Mouse (Mus musculus) myocyte (in vitro differentiated cells): ENCODE measurements around the gene Creb5.

ENCODE experiments used
- CEBPB ChIP-seq: IDR thresholded peaks from 2 replicates; pipeline ENCODE4 v1.6.1; 2011; ENCODE audit warnings: mild to moderate bottlenecking, moderate library complexity; ENCODE audit not compliant: poor library complexity, insufficient read depth, severe bottlenecking
- E2F4 ChIP-seq: IDR thresholded peaks from one replicate; pipeline ENCODE4 v1.6.1; 2011; ENCODE audit warnings: mild to moderate bottlenecking, control low read depth, moderate library complexity; ENCODE audit not compliant: insufficient read depth
- MAX ChIP-seq: IDR thresholded peaks from one replicate; pipeline ENCODE4 v1.6.1; 2011; ENCODE audit warnings: low read depth, mild to moderate bottlenecking, control low read depth
- POLR2A ChIP-seq: IDR thresholded peaks from one replicate; pipeline ENCODE4 v1.6.1; 2011; ENCODE audit warnings: low read depth, mild to moderate bottlenecking, control low read depth, moderate library complexity; ENCODE audit not compliant: insufficient read length
- TCF12 ChIP-seq: IDR thresholded peaks from one replicate; pipeline ENCODE4 v1.6.1; 2011; ENCODE audit warnings: mild to moderate bottlenecking, control low read depth; ENCODE audit not compliant: poor library complexity, insufficient read depth, severe bottlenecking

GRCm38 (mm10) chr6:53733546-53733945 lies 446.5 kb downstream of the Creb5 start:
- TF ChIP-seq POLR2A (no peak), CEBPB (no peak), MAX (no peak), E2F4 (no peak), TCF12 (no peak)
